Comparison of ENCODE assay signal across 12 mouse cellular contexts in the genomic region with DNA sequence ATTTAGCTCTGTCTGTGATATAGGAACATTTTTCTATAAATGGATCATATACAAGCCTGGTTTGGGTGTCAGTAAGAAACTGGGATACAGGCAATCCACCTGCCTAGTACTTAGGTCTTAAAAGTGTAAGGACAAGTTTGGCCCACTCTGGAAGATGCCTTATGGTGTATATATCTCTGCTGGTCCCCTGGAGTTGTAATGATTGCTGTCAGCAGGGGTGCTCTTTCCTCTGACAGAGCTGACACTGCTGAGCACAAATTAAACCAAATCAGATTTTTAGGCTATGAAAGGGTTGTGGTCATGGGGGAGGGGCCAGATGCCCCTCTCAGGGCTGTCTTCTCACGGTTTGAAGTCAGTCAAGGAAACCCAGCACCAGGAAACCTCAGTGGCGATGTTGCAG.
"Had no signal": no experiment of that assay in that cellular context is flagged by ENCODE, and none has a peak within 500 bp of the region (broad histone marks: within the 10 kb centered on the region; RNA-seq: fewer than 3 reads in every experiment).

No protein-coding gene starts in this region.

- H3K27ac ChIP-seq: layer of hippocampus, adult 2 months; limb, embryonic 15.5 days; liver, embryonic 12.5 days; midbrain, embryonic 12.5 days had no signal

- H3K4me2 ChIP-seq: limb, embryonic 15.5 days; liver, embryonic 12.5 days; lung, embryonic 14.5 days; midbrain, embryonic 12.5 days had no signal

- H3K36me3 ChIP-seq: limb, embryonic 15.5 days; liver, embryonic 12.5 days; midbrain, embryonic 12.5 days had no signal

- DNase-seq: kidney, adult 18-20 months; kidney, postnatal 10 days; kidney, postnatal 4 days; lung, embryonic 14.5 days; lung, postnatal 10 days; lung, postnatal 4 days; right cerebral cortex, postnatal 14 days; thymus, postnatal 36 days had no signal

- H3K27me3 ChIP-seq: limb, embryonic 15.5 days; liver, embryonic 12.5 days; midbrain, embryonic 12.5 days had no signal

- H3K9me3 ChIP-seq: limb, embryonic 15.5 days; liver, embryonic 12.5 days; midbrain, embryonic 12.5 days had no signal

- H3K4me1 ChIP-seq: liver, embryonic 12.5 days had no signal

- H3K9ac ChIP-seq: limb, embryonic 15.5 days; liver, embryonic 12.5 days; lung, embryonic 14.5 days; midbrain, embryonic 12.5 days had no signal

- H3K4me3 ChIP-seq: layer of hippocampus, adult 2 months; limb, embryonic 15.5 days; liver, embryonic 12.5 days; midbrain, embryonic 12.5 days had no signal

- ATAC-seq: liver, embryonic 12.5 days had no signal
